Mouse (Mus musculus) CH12.LX (cell line): ENCODE data around the gene Sf3b6. TPM values are rescaled to one million over a fixed set of nuclear protein-coding genes. Genes with fewer than 3 reads are reported as not detected.

Experiments used
- DNase-seq: peaks from one replicate; pipeline ENCODE4 v3.0.0-alpha.2; 2013; ENCODE audit errors: extremely low read depth
- H3K27ac ChIP-seq: 2 replicates; pipeline ENCODE4 v1.5.1; 2012; ENCODE audit warnings: low read depth, mild to moderate bottlenecking, control low read depth, moderate library complexity; ENCODE audit not compliant: insufficient read depth
- H3K27me3 ChIP-seq: replicated peaks from 2 replicates; pipeline ENCODE3; 2012; ENCODE audit warnings: inconsistent platforms
- H3K36me3 ChIP-seq, 2 experiments: replicated peaks in 1 of 2; 2 replicates each; pipeline versions ENCODE3 to v1.6.1; 2012; ENCODE audit warnings: inconsistent platforms in 1 of 2, low read length in 1 of 2, mild to moderate bottlenecking in 1 of 2, mixed read lengths in 1 of 2, moderate library complexity in 1 of 2; ENCODE audit not compliant: control insufficient read depth in 1 of 2, insufficient read depth in 1 of 2
- H3K4me1 ChIP-seq, 2 experiments: 2 replicates each; pipeline ENCODE4 v1.6.1; 2012; ENCODE audit warnings: inconsistent platforms in 1 of 2, moderate library complexity in 1 of 2; ENCODE audit not compliant: insufficient read depth in 2 of 2, control insufficient read depth in 1 of 2
- H3K4me2 ChIP-seq: 2 replicates; pipeline ENCODE4 v1.6.1; 2012; ENCODE audit warnings: low read depth, mild to moderate bottlenecking, control low read depth; ENCODE audit not compliant: poor library complexity, insufficient read depth, severe bottlenecking
- H3K4me3 ChIP-seq, 3 experiments: fragments of 150-350 bp in 1 of 3; sonication (generic) in 1 of 3; replicated peaks in 1 of 3; 2 replicates each; pipeline versions ENCODE3 to v1.5.1; 2011 to 2012; ENCODE audit warnings: low read depth in 2 of 3, low read length in 2 of 3, mild to moderate bottlenecking in 2 of 3, moderate library complexity in 2 of 3, control low read depth in 1 of 3, improper control_type of control experiment in 1 of 3, inconsistent platforms in 1 of 3, mixed read lengths in 1 of 3; ENCODE audit not compliant: poor library complexity in 1 of 3
- H3K79me2 ChIP-seq: replicated peaks from 2 replicates; pipeline ENCODE4 v1.6.1; 2012; ENCODE audit warnings: mild to moderate bottlenecking, moderate library complexity; ENCODE audit not compliant: control insufficient read depth, poor library complexity, insufficient read depth, severe bottlenecking; ENCODE audit errors: extremely low read depth
- H3K9ac ChIP-seq: 2 replicates; pipeline ENCODE4 v1.6.1; 2012; ENCODE audit warnings: low read depth, mild to moderate bottlenecking, control low read depth, moderate library complexity; ENCODE audit not compliant: insufficient read depth
- H3K9me3 ChIP-seq: replicated peaks from 2 replicates; pipeline ENCODE3; 2012; ENCODE audit warnings: low read length, inconsistent platforms, mixed read lengths
- CHD1 ChIP-seq: IDR thresholded peaks from 2 replicates; pipeline ENCODE4 v1.6.1; 2012; ENCODE audit warnings: low read depth, low read length, improper control_type of control experiment, inconsistent platforms
- CTCF ChIP-seq, 2 experiments: IDR thresholded peaks in 1 of 2; conservative IDR thresholded peaks in 1 of 2; 2 replicates each; pipeline ENCODE4 v1.5.1; 2011 to 2012; ENCODE audit warnings: low read depth in 2 of 2, low read length in 2 of 2, improper control_type of control experiment in 1 of 2, inconsistent platforms in 1 of 2, mild to moderate bottlenecking in 1 of 2, moderate library complexity in 1 of 2
- ELF1 ChIP-seq: IDR thresholded peaks from 2 replicates; pipeline ENCODE4 v1.6.1; 2014; ENCODE audit warnings: low read depth, mild to moderate bottlenecking, inconsistent platforms, low read length, improper control_type of control experiment
- IRF4 ChIP-seq: IDR thresholded peaks from 2 replicates; pipeline ENCODE4 v1.6.1; 2014; ENCODE audit warnings: low read depth, mild to moderate bottlenecking, inconsistent platforms, low read length, improper control_type of control experiment
- JUN ChIP-seq: IDR thresholded peaks from 2 replicates; pipeline ENCODE4 v1.6.1; 2011; ENCODE audit warnings: low read depth, mild to moderate bottlenecking, low read length, improper control_type of control experiment, moderate library complexity; ENCODE audit not compliant: insufficient read depth
- JUND ChIP-seq: conservative IDR thresholded peaks from 2 replicates; pipeline ENCODE4 v1.6.1; 2011; ENCODE audit warnings: low read depth, low read length, improper control_type of control experiment
- KAT2A ChIP-seq: IDR thresholded peaks from 2 replicates; pipeline ENCODE4 v1.6.1; 2012; ENCODE audit warnings: low read length, improper control_type of control experiment, inconsistent platforms; ENCODE audit not compliant: insufficient replicate concordance
- MAFK ChIP-seq: IDR thresholded peaks from 2 replicates; pipeline ENCODE4 v1.6.1; 2011; ENCODE audit warnings: low read length, improper control_type of control experiment; ENCODE audit not compliant: insufficient replicate concordance
- MAX ChIP-seq: IDR thresholded peaks from 2 replicates; pipeline ENCODE4 v1.6.1; 2011; ENCODE audit warnings: low read length, improper control_type of control experiment
- MAZ ChIP-seq: IDR thresholded peaks from 2 replicates; pipeline ENCODE4 v1.6.1; 2012; ENCODE audit warnings: low read depth, mild to moderate bottlenecking, inconsistent platforms, low read length, improper control_type of control experiment, moderate library complexity
- MEF2A ChIP-seq: IDR thresholded peaks from 2 replicates; pipeline ENCODE4 v1.6.1; 2014; ENCODE audit warnings: low read depth, mild to moderate bottlenecking, inconsistent platforms, low read length, improper control_type of control experiment, borderline replicate concordance
- MXI1 ChIP-seq: IDR thresholded peaks from 2 replicates; pipeline ENCODE4 v1.6.1; 2011; ENCODE audit warnings: mild to moderate bottlenecking, low read depth, low read length, improper control_type of control experiment
- MYC ChIP-seq: IDR thresholded peaks from 2 replicates; pipeline ENCODE4 v1.6.1; 2011; ENCODE audit warnings: low read depth, mild to moderate bottlenecking, improper control_type of control experiment, low read length
- NELFE ChIP-seq: IDR thresholded peaks from 2 replicates; pipeline ENCODE4 v1.6.1; 2011; ENCODE audit warnings: low read depth, low read length, improper control_type of control experiment
- PAX5 ChIP-seq: IDR thresholded peaks from 2 replicates; pipeline ENCODE4 v1.6.1; 2012; ENCODE audit warnings: low read length, inconsistent platforms, mixed read lengths
- POLR2AphosphoS2 ChIP-seq: IDR thresholded peaks from 2 replicates; pipeline ENCODE4 v1.6.1; 2011; ENCODE audit warnings: low read depth, low read length, improper control_type of control experiment
- SIN3A ChIP-seq: IDR thresholded peaks from 2 replicates; pipeline ENCODE4 v1.6.1; 2012; ENCODE audit warnings: low read length, improper control_type of control experiment, inconsistent platforms
- TCF12 ChIP-seq: IDR thresholded peaks from 2 replicates; pipeline ENCODE4 v1.6.1; 2014; ENCODE audit warnings: low read depth, mild to moderate bottlenecking, inconsistent platforms, low read length, improper control_type of control experiment
- ZC3H11A ChIP-seq: IDR thresholded peaks from 2 replicates; pipeline ENCODE4 v1.6.1; 2012; ENCODE audit warnings: low read depth, mild to moderate bottlenecking, inconsistent platforms, low read length, improper control_type of control experiment
- ZKSCAN1 ChIP-seq: IDR thresholded peaks from 2 replicates; pipeline ENCODE4 v1.6.1; 2012; ENCODE audit warnings: low read depth, inconsistent platforms, low read length, improper control_type of control experiment, borderline replicate concordance
- ZNF384 ChIP-seq: IDR thresholded peaks from 2 replicates; pipeline ENCODE4 v1.6.1; 2012; ENCODE audit warnings: low read depth, low read length, improper control_type of control experiment, inconsistent platforms
- dilution Hi-C: fragments of 300-500 bp; cut with MboI; formaldehyde crosslinking; loops from 2 replicates; pipeline ENCODE4 v1.14.3; 2020; ENCODE audit warnings: low sequenced_read_pairs; ENCODE audit not compliant: extremely low pct_unique_long_range_greater_than_20kb, extremely low pct_ligation_motif_present
- in situ Hi-C: fragments of 300-500 bp; cut with MboI; formaldehyde crosslinking; loops from 3 replicates; pipeline ENCODE4 v1.14.3; 2019; ENCODE audit warnings: low sequenced_read_pairs, low pct_ligation_motif_present, low pct_unique_long_range_greater_than_20kb, mixed read lengths
- polyA plus RNA-seq: library from polyadenylated mRNA; unstranded; fragments of >175 nt; gene quantifications from 2 replicates; pipeline ENCODE4 v1.2.1, GENCODE M21; 2012; ENCODE audit warnings: low read depth; ENCODE audit not compliant: insufficient read length
- total RNA-seq, 2 experiments: library from RNA; depleted of rRNA; stranded (reverse); fragments of 300-350 nt in 1 of 2; fragments of >200 nt in 1 of 2; gene quantifications; 2 replicates each; pipeline ENCODE4 v1.2.3; 2012 to 2014

Sf3b6 gene
- total and polyA plus RNA-seq, 3 experiments, result 109 to 346 (median 151) TPM

DNA sequence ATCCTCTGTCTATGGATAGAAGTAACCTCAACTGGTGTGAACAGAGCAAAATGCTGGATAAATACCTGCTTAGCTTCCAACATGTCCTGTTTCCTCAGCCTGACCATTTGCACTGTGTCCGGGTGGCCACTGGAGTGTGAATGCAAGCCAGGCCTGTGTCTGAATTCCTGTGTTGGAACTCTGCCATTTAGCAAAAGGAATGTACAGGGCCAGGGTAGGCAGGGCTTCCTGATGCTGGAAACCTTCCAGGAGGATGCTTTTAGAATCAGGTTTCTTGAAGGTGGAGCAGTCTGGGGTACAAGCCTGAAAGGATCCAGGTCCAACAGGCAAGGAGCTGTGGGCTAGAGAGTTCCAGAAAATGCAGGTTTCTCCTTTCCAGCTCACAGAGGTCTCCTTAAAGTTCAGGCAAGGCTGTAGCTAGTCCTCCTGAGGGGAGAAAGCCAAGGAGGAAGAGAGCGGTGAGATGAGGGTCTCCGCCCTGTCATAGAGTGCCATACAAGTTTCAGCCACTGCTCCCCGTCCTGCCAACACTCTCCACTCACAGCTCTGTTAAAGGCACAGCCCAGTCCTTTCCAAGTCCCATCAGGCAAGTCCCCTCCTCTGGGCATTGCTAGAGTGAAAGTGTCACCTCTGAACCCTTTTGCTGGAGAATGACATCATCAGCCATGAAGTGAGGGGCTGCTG, 46.5 kb downstream of the Sf3b6 start:
- H3K9ac ChIP-seq, result no peak overlapping the region
- DNase-seq, result no peak
- H3K4me2 ChIP-seq, result no peak overlapping the region
- TF ChIP-seq NELFE, result no peak
- no peak for TF ChIP-seq MXI1
- H3K9me3 ChIP-seq, result peaks cover 2% of the 10 kb centered on the region
- peaks cover 0 to 31% of the 10 kb centered on the region in 2 experiments for H3K36me3 ChIP-seq
- H3K79me2 ChIP-seq, result no peaks in the 10 kb centered on the region
- H3K4me3 ChIP-seq, result no peak overlapping the region
- no peaks in the 10 kb centered on the region for H3K4me1 ChIP-seq
- in situ Hi-C loops, result no loop called here
- dilution Hi-C loops, result no loop called here
- no peak overlapping the region for H3K27ac ChIP-seq
- H3K27me3 ChIP-seq, result no peaks in the 10 kb centered on the region

DNA sequence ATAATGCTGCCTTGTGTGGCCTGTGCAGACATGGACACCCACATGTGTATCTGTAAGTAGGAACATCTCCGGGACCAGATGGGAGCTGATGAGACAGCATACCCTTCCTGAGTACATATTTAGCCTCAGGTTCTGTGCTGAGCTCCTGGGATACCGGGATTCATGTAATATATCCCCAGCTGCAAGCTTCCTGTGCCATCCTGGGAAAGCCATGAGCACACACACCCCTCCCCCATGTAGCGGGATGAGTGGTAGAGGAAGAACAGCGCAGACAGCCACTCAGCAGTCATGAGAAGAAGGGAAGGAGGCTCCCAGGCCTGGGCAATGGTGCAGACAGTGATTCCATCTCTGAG, 47.0 kb downstream of the Sf3b6 start:
- TF ChIP-seq JUN, result no peak
- no peak for TF ChIP-seq ZC3H11A
- no peak for TF ChIP-seq POLR2AphosphoS2
- no peak for TF ChIP-seq MEF2A
- no peak for TF ChIP-seq IRF4
- no peak for TF ChIP-seq ZKSCAN1
- no peak for TF ChIP-seq CHD1
- TF ChIP-seq MXI1, result no peak
- TF ChIP-seq ELF1, result no peak
- Histone ChIP-seq H3K9me3 (peaks cover 2% of the 10 kb centered on the region), H3K27me3 (no peaks in the 10 kb centered on the region), H3K4me1 (no peaks in the 10 kb centered on the region), H3K4me2 (no peak overlapping the region), H3K9ac (no peak overlapping the region), H3K4me3 (no peak overlapping the region), H3K79me2 (no peaks in the 10 kb centered on the region), H3K36me3 (peaks cover 0 to 31% of the 10 kb centered on the region in 2 experiments), H3K27ac (no peak overlapping the region)
- in situ Hi-C loops (no loop called here), dilution Hi-C loops (no loop called here)
- no peak for DNase-seq

DNA sequence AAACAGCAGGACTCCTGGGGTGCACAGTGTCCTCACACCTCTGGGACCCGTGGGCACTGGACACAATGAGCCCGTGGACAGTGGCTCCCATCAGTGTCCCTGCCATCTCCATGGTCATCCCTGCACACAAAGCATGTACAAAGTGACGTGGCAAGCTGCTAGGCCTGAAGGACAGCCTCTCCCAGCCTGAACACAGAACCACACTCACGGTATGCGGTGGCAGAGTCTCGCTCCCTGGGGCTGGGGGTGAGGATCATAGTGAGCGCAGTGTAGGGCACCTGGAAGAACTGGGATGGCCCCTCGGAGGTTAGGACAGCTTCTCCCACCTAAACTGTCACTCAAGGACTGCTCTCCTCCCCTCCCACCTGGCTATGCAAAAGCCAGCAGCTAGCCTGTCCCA, 51.6 kb downstream of the Sf3b6 start:
- H3K27ac ChIP-seq, result no peak overlapping the region

More for the DNA sequence above, 51.6 kb downstream of the Sf3b6 start:
- dilution Hi-C loops, result no loop called here
- no peak for DNase-seq
- peaks cover 0 to under 1% of the 10 kb centered on the region in 2 experiments; a peak in 1 of 4 replicates for H3K4me1 ChIP-seq
- H3K4me3 ChIP-seq, result no peak overlapping the region
- peaks cover 0 to 11% of the 10 kb centered on the region in 2 experiments for H3K36me3 ChIP-seq
- H3K9me3 ChIP-seq, result no peaks in the 10 kb centered on the region
- TF ChIP-seq MAFK (no peak), ELF1 (no peak), JUN (no peak), ZNF384 (no peak), MAX (no peak), KAT2A (no peak), MYC (no peak), JUND (no peak), PAX5 (no peak), TCF12 (no peak), MAZ (no peak), SIN3A (no peak), CTCF (conservative IDR thresholded peaks at IDR 0.05 in 1 of 2, IDR thresholded peaks at IDR 0.05 in 1 of 2; ENCODE audit: low read depth in 2 of 2, low read length in 2 of 2) (no peak), NELFE (no peak)
- TF ChIP-seq, all 38 proteins: peak for 0
- Histone ChIP-seq H3K4me2 (no peak overlapping the region), H3K27me3 (no peaks in the 10 kb centered on the region), H3K79me2 (no peaks in the 10 kb centered on the region), H3K9ac (no peak overlapping the region)
- in situ Hi-C loops, result no loop called here
